Mouse (Mus musculus) embryonic fibroblast, embryonic 13.5 days (primary cell): Measurements from ENCODE around the gene Aven.

Source experiments
- CTCF ChIP-seq: IDR thresholded peaks from 2 replicates; pipeline ENCODE4 v1.5.1; 2011; ENCODE audit warnings: mild to moderate bottlenecking, control low read depth, low read length, moderate library complexity, borderline replicate concordance; ENCODE audit not compliant: insufficient read depth
- POLR2A ChIP-seq: IDR thresholded peaks from 2 replicates; pipeline ENCODE4 v1.6.1; 2011; ENCODE audit warnings: low read depth, mild to moderate bottlenecking, control low read depth, low read length, moderate library complexity

GRCm38 (mm10) chr2:112516728-112517127 is 24.0 kb downstream of the Aven start:
- TF ChIP-seq CTCF (no peak), POLR2A (no peak)
